18 mouse cellular contexts compared by ENCODE assay signal in the genomic region with DNA sequence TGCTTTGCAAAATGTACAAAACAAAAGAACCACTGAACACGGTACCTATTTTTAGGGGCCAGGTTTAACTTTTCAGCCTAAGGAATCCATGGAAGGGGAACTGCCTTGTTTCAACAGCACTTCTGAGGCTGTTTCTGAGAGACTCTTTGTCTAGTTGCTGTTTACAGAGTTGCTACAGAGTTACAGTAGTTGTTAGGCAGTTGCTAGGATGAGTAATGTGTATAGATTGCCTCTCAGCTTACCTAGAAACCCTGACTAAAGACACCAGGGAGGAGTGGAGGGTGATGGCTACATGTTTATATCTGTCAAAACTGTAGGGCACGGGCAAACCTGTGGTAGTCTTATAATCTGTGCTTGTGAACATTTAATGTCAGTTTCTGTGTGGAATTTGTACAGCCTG. TPM values are rescaled to one million over a fixed set of nuclear protein-coding genes. Genes with fewer than 3 reads are reported as not detected.
DNase-seq lines count a peak whose midpoint lies in the region; ATAC-seq and TF ChIP-seq lines count a peak whose summit lies in the region.
"Had no signal": no experiment of that assay in that cellular context is flagged by ENCODE, and none has a peak within 500 bp of the region (broad histone marks: within the 10 kb centered on the region; RNA-seq: fewer than 3 reads in every experiment).

No protein-coding gene starts in this region.

- ATAC-seq in hindbrain, embryonic 14.5 days (ENCODE audit: low FRiP score), result no peak
- no peak for ATAC-seq in hindbrain, embryonic 11.5 days (ENCODE audit: low FRiP score)
- peak; percentile 92 for ATAC-seq in lung, postnatal 0 days
- ATAC-seq: forebrain, embryonic 15.5 days had no signal

- no peak overlapping the region for H3K4me3 ChIP-seq in hindbrain, embryonic 14.5 days (replicated peaks; ENCODE audit: low read length)
- no peak overlapping the region for H3K4me3 ChIP-seq in hindbrain, embryonic 11.5 days (ENCODE audit: low read depth, low read length)
- H3K4me3 ChIP-seq in lung, postnatal 0 days (ENCODE audit: low read depth, low read length), result no peak overlapping the region
- H3K4me3 ChIP-seq: embryonic facial prominence, embryonic 15.5 days; forebrain, embryonic 15.5 days; heart, embryonic 10.5 days; heart, embryonic 15.5 days; hindbrain, embryonic 15.5 days had no signal

- no peak for DNase-seq in hindbrain, embryonic 14.5 days (ENCODE audit: low spot score)
- DNase-seq in hindbrain, embryonic 11.5 days (ENCODE audit: low spot score), result no peak
- DNase-seq in lung, postnatal 0 days (ENCODE audit: low spot score), result peak; percentile 87
- DNase-seq in lung, postnatal 10 days, result no peak
- peak; percentile 22 for DNase-seq in brain, embryonic 14.5 days (ENCODE audit: low read depth)
- DNase-seq in cerebellum, adult 9-10 months, result no peak
- DNase-seq: adrenal gland, postnatal 10 days; cerebellum, adult 11-12 months; cerebellum, adult 9-11 months; cerebellum, postnatal 36 days; gastrocnemius, postnatal 36 days; heart, adult 11 months; heart, postnatal 14 days had no signal

- TF ChIP-seq EP300 in lung, postnatal 0 days (IDR thresholded peaks at IDR 0.05), result peak; percentile 92

- H3K4me2 ChIP-seq in hindbrain, embryonic 14.5 days (replicated peaks), result no peak overlapping the region
- no peak overlapping the region for H3K4me2 ChIP-seq in hindbrain, embryonic 11.5 days (replicated peaks; ENCODE audit: low read depth, low read length)
- no peak overlapping the region for H3K4me2 ChIP-seq in lung, postnatal 0 days (replicated peaks; ENCODE audit: low read depth, low read length)
- H3K4me2 ChIP-seq: embryonic facial prominence, embryonic 15.5 days; forebrain, embryonic 15.5 days; heart, embryonic 15.5 days; hindbrain, embryonic 15.5 days had no signal

- H3K4me1 ChIP-seq in hindbrain, embryonic 14.5 days (replicated peaks; ENCODE audit: control insufficient read depth, insufficient read depth, low read length), result no peaks in the 10 kb centered on the region; the same call in 1 of the 2 replicates
- no peaks in the 10 kb centered on the region for H3K4me1 ChIP-seq in hindbrain, embryonic 11.5 days (replicated peaks; ENCODE audit: control insufficient read depth, insufficient read depth, low read length)
- H3K4me1 ChIP-seq in lung, postnatal 0 days (ENCODE audit: insufficient read depth, low read depth, low read length), result no peaks in the 10 kb centered on the region; the same call in 1 of the 2 replicates
- H3K4me1 ChIP-seq: embryonic facial prominence, embryonic 15.5 days; forebrain, embryonic 15.5 days; heart, embryonic 15.5 days had no signal

- no peaks in the 10 kb centered on the region for H3K9me3 ChIP-seq in hindbrain, embryonic 14.5 days (ENCODE audit: control insufficient read depth, low read length)
- no peaks in the 10 kb centered on the region for H3K9me3 ChIP-seq in hindbrain, embryonic 11.5 days (ENCODE audit: control insufficient read depth, low read length)
- H3K9me3 ChIP-seq in lung, postnatal 0 days (ENCODE audit: low read length), result no peaks in the 10 kb centered on the region
- H3K9me3 ChIP-seq: embryonic facial prominence, embryonic 15.5 days; forebrain, embryonic 15.5 days; heart, embryonic 10.5 days; heart, embryonic 15.5 days; hindbrain, embryonic 15.5 days had no signal

- H3K27me3 ChIP-seq in hindbrain, embryonic 14.5 days (ENCODE audit: control insufficient read depth, insufficient read depth, low read length), result no peaks in the 10 kb centered on the region
- H3K27me3 ChIP-seq in hindbrain, embryonic 11.5 days (ENCODE audit: control insufficient read depth, insufficient read depth, low read length), result no peaks in the 10 kb centered on the region
- no peaks in the 10 kb centered on the region for H3K27me3 ChIP-seq in lung, postnatal 0 days (replicated peaks; ENCODE audit: insufficient read depth, low read length)
- H3K27me3 ChIP-seq: embryonic facial prominence, embryonic 15.5 days; forebrain, embryonic 15.5 days; heart, embryonic 15.5 days; hindbrain, embryonic 15.5 days had no signal

- WGBS in hindbrain, embryonic 14.5 days, result 76% methylated on average over 2 of the region's 2 CpGs
- WGBS in hindbrain, embryonic 11.5 days, result 85% methylated on average over 2 of the region's 2 CpGs
- 41% methylated on average over 2 of the region's 2 CpGs for WGBS in lung, postnatal 0 days

- peak overlapping the region; percentile 54 for H3K27ac ChIP-seq in hindbrain, embryonic 14.5 days
- no peak overlapping the region for H3K27ac ChIP-seq in hindbrain, embryonic 11.5 days (ENCODE audit: low read depth, low read length)
- peak overlapping the region; percentile 43; the same call in 1 of the 2 replicates for H3K27ac ChIP-seq in lung, postnatal 0 days (ENCODE audit: low read length)
- H3K27ac ChIP-seq: embryonic facial prominence, embryonic 15.5 days; forebrain, embryonic 15.5 days; heart, embryonic 10.5 days; heart, embryonic 15.5 days; hindbrain, embryonic 15.5 days had no signal

- no peak for TF ChIP-seq POLR2A in brain, embryonic 14.5 days (IDR thresholded peaks at IDR 0.05; ENCODE audit: borderline replicate concordance, extremely low read depth, insufficient read depth, insufficient read length, poor library complexity, severe bottlenecking)

- TF ChIP-seq CTCF in lung, postnatal 0 days (IDR thresholded peaks at IDR 0.05), result no peak
- TF ChIP-seq CTCF in brain, embryonic 14.5 days (IDR thresholded peaks at IDR 0.05; ENCODE audit: borderline replicate concordance, extremely low read depth, insufficient read depth, insufficient read length), result no peak

- no peaks in the 10 kb centered on the region for H3K36me3 ChIP-seq in hindbrain, embryonic 14.5 days (replicated peaks; ENCODE audit: control insufficient read depth, insufficient read depth)
- no peaks in the 10 kb centered on the region for H3K36me3 ChIP-seq in hindbrain, embryonic 11.5 days (ENCODE audit: control insufficient read depth, insufficient read depth, low read length)
- no peaks in the 10 kb centered on the region for H3K36me3 ChIP-seq in lung, postnatal 0 days (ENCODE audit: insufficient read depth, low read length)
- H3K36me3 ChIP-seq: embryonic facial prominence, embryonic 15.5 days; forebrain, embryonic 15.5 days; heart, embryonic 10.5 days; heart, embryonic 15.5 days; hindbrain, embryonic 15.5 days had no signal

- H3K9ac ChIP-seq in hindbrain, embryonic 14.5 days, result no peak overlapping the region
- H3K9ac ChIP-seq in hindbrain, embryonic 11.5 days (ENCODE audit: low read depth, low read length), result no peak overlapping the region
- H3K9ac ChIP-seq in lung, postnatal 0 days (replicated peaks; ENCODE audit: low read depth), result no peak overlapping the region; the same call in 1 of the 2 replicates
- H3K9ac ChIP-seq: embryonic facial prominence, embryonic 15.5 days; forebrain, embryonic 15.5 days; heart, embryonic 15.5 days; hindbrain, embryonic 15.5 days had no signal

RNA-seq across cellular contexts. Expression of a gene that starts 6.4 kb away (rescaled TPM):
- 4.2 and 5.5 TPM in 2 replicates for polyA plus RNA-seq in hindbrain, embryonic 14.5 days (2014; fragmentation: Nextera tagmentation; extraction: Ambion mirVana)
- polyA plus RNA-seq in hindbrain, embryonic 11.5 days (2014; fragmentation: Nextera tagmentation; extraction: Ambion mirVana), result 3.4 and 6.9 TPM in 2 replicates
- 17.0 and 20.5 TPM in 2 replicates for polyA plus RNA-seq in lung, postnatal 0 days (2015; fragmentation: Nextera tagmentation; extraction: Ambion mirVana)
- 6.5 and 7.0 TPM in 2 replicates for polyA plus RNA-seq in brain, embryonic 14.5 days (2012; rRNA removed)

RNA-seq across cellular contexts. Expression of a gene that starts 21.5 kb away (rescaled TPM):
- 0.17 TPM in 1 of 2 replicates, not detected in the other for polyA plus RNA-seq in hindbrain, embryonic 14.5 days (2014; fragmentation: Nextera tagmentation; extraction: Ambion mirVana)
- polyA plus RNA-seq in hindbrain, embryonic 11.5 days (2014; fragmentation: Nextera tagmentation; extraction: Ambion mirVana), result not detected in 2 replicates
- polyA plus RNA-seq in lung, postnatal 0 days (2015; fragmentation: Nextera tagmentation; extraction: Ambion mirVana), result not detected in 2 replicates
- polyA plus RNA-seq in brain, embryonic 14.5 days (2012; rRNA removed), result 0.03 and 0.11 TPM in 2 replicates
- polyA plus RNA-seq: embryonic facial prominence, embryonic 15.5 days; hindbrain, embryonic 15.5 days had no signal

RNA-seq across cellular contexts. Expression of a gene that starts 54.9 kb away (rescaled TPM):
- polyA plus RNA-seq in hindbrain, embryonic 14.5 days (2014; fragmentation: Nextera tagmentation; extraction: Ambion mirVana), result 11.0 and 11.2 TPM in 2 replicates
- 8.0 and 8.5 TPM in 2 replicates for polyA plus RNA-seq in hindbrain, embryonic 11.5 days (2014; fragmentation: Nextera tagmentation; extraction: Ambion mirVana)
- 14.8 and 15.4 TPM in 2 replicates for polyA plus RNA-seq in lung, postnatal 0 days (2015; fragmentation: Nextera tagmentation; extraction: Ambion mirVana)
- 5.0 and 5.8 TPM in 2 replicates for polyA plus RNA-seq in brain, embryonic 14.5 days (2012; rRNA removed)

Comparison
In these comparisons a context has a peak if more than half of its experiments do, and no peak if none do; other contexts are left out.
1. DNase-seq: peak in lung, postnatal 0 days (single experiment) and brain, embryonic 14.5 days (single experiment); none in hindbrain, embryonic 14.5 days (single experiment), hindbrain, embryonic 11.5 days (single experiment), lung, postnatal 10 days (single experiment) and cerebellum, adult 9-10 months (single experiment).